Mouse (Mus musculus): Measurements from ENCODE around the gene Naxe.
A peak's percentile ranks its signal among the peaks of the same experiment; 100 is the strongest.

Naxe gene

DNA sequence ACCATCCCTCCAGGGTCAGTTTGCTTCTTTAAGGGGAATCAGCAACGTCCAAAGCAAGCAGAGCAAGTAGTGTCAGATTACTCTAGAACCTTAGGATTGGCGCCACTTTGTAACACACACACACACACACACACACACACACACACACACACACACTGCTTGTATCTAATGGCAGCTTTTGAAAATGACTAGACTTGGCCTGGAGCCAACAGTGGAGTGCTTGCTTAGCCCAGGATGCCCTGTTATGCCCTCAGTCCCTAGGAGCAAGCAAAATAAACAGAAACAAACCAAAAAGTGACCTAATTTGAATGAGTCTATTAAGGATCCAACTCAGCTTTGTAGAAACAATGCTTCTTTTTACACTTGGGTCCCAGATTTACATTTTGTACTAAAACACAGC lies 10.1 kb upstream of the Naxe start:
- no peak for DNase-seq (ENCODE audit: extremely low read depth, low read depth)

DNA sequence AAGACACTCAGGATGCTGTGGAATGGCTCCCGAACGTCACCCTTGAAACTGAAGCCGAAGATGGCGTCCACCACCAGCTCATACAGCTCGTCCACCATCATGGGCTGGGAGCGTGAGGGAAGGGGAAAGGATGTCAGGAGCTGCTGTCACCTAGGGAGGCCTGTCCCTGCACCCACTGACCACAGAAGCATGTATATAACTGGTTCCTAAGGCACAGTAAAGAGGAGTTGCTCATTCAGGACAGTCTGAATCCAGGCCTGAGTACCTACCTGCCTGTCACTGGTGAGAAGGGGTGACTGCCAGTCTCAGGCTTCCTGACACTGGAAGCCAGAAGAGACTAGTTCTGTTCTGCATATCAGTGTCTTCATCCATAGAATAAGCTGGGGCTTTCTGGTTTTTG lies 1.3 kb downstream of the Naxe start:
- DNase-seq (ENCODE audit: extremely low read depth, low read depth): no peak

DNA sequence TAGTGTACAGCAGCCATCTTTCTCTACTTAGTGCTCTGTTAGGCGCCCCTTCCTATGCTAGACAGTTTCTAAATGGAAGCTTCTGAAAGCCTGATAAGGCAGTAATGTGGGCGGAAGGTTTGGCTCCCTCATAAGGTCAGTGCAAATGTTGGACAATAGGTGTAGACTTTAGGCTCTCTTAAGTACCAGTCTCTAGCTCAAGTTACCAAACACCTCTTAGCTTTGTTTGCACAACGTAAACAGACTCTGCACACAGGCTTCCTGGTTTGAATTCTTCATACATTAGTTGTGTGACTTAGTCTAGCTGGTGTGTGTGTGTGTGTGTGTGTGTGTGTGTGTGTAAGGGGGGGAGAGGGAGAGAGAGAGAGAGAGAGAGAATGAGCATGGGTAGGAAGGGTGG lies 8.8 kb downstream of the Naxe start:
- DNase-seq (ENCODE audit: extremely low read depth, low read depth): no peak

DNA sequence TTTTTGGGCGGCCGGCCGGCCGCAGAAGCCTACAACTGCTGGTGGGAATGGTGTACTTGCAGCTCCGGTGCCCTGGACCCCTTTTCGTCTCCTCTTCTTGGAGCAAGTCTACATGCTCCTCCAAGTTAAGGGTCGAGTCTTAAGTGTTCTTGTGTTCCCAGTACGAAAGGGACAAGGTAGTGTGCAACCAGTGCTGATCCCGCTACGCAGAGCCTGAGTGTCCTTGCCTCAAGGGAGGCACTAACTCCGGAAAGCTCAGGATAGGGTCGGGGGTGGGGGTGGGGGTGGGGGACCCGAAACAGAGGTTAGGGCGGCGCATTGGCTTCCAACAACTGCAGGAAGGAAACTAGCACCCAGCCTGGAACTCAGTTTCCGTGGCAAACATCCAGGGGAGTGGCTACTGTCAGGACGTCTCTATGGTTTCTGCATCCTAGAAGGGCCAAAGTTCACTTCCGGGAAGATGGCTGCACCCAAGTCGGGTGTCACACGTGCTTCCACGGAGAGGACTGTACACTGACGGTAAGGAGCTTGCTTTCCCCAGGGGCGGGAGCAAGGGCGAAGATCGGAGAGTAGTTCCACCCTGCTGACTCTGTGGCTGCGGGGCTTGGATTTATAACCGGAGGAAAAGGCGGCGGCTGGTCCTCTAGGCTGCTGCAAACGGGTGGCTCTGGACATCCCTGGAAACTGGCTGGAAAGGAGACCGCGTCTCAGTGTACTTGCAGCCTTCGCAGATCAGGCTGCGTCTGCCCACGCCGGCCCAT lies 15.5 kb downstream of the Naxe start, which contains the start of gene Gpatch4:
TSS of gene Gpatch4 (plus strand) at position 448 of the 761 bp plus-strand sequence.
- DNase-seq (ENCODE audit: extremely low read depth, low read depth): peak; percentile 97

DNA sequence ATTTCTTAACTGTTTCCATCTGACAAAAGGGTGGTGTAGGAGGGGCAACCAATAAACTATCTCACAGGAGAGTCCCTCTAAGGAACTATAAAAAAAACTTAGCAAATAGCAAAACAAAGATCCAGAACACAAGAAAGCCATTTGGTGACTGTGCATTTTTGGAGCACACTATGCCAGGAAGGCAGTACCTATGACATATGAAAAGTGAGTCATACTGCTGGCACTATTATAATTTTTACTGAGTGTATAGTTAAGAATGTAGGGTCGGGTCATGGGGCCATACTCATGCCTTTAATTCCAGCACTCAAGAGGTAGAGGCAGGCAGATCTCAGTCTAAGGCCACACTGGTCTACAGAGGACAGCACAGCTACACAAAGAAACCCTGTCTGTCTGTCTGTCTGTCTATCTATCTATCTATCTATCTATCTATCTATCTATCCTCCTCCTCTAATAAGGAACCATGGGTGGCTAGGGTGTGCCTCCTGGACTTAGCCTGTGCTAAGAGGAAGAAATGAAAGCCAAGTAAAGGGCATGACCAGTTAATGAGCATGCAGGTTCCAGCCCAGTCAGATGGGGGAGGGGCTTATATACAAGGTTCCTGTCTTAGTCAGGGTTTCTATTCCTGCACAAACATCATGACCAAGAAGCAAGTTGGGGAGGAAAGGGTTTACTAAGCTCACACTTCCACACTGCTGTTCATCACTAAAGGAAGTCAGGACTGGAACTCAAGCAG lies 22.6 kb downstream of the Naxe start:
- DNase-seq (ENCODE audit: extremely low read depth, low read depth): no peak

DNA sequence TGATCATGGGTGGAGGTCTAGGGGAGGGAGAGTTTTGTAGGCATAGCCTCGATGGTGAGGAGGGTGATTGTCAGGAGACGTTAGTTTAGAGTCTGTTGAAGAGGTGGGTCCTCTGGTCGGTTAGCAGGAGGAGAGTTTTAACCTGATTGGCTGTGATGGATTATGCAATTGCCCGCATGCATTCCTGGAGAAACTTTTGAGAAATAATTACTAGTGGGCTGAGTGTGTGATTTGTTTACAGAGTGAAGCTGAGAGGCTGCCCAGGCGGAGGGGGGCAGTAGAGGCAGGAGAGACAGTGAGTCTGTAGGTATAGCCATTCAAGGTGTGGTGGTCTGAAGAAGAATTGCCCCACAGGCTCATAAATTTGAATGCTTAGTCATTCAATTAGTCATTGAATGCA lies 24.8 kb downstream of the Naxe start:
- no peak for DNase-seq (ENCODE audit: extremely low read depth, low read depth)

DNA sequence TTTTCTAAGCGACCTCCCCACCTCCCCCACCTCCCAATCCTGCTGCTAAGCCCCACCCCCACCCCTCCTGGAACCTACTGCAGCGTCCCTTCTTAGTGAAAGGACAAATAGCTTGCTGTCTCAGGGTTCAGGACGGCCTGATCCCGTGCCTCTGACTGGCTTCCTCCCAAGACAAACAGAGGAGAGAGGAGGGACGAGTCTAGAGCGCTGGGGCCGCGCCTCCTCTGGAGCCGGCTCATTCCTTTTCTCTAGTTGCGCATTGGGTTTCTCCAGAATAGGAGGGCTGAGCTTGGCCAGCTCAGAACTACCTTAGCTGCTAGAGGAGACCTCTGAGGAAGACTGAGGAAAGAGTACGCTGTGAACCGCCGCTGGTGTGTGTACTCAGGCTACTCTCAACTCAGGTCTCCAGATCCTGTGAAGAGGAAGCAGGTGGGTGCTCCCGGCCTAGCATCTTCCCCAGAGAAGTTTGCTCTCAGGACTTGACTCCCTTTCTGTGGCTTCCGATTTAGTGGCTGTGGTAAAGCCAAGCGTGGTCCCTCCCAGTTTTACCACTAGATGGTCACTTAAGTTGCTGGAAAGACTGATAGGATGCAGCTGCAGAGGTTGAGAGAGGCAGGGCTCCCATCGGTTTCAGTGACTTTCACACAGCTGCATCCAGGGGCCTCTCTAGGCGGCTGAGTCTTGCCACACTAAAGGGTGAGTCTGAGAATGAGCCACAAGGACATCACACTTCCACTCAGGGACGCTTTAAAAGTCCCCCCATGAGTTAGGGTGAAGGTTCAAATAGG lies 27.5 kb downstream of the Naxe start:
- no peak for DNase-seq (ENCODE audit: extremely low read depth, low read depth)

DNA sequence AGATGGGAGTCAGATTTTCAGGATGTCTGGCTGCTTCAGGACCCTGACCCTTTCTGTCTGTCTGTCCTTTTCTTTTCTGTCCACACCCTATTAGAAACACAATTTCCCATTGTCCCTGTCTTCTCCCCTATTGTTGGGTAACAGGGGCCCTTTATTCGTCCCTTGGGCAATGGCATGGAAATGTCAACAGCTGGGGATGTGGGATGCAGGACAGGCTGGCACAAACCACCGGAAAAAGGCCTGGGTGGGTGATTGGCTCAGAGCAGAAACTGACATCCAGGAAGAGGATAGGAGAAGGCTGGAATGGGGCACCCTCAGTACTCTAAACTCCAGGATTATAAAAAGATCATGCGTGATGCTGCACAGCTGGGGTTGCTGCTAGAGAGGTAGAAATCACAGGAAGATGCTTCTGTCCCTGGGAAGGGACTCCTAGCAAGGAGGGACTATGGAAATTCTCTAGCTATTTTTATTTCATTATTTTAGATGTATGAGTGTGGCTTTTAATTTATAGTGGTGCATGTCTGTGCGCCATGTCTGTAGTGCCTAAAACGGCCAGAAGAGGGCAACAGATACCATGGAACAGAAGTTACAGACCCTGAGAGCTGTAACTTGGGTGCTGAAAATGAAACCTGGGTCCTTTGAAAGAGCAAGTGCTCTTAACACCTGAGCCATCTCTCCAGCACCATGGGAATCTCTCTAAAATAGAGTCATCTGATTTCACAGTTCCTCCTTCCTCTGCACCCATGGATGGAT lies 30.7 kb downstream of the Naxe start, which contains the start of gene Hapln2:
TSS of gene Hapln2 (minus strand) at position 150 of the 753 bp plus-strand sequence.
- DNase-seq (ENCODE audit: extremely low read depth, low read depth): no peak

DNA sequence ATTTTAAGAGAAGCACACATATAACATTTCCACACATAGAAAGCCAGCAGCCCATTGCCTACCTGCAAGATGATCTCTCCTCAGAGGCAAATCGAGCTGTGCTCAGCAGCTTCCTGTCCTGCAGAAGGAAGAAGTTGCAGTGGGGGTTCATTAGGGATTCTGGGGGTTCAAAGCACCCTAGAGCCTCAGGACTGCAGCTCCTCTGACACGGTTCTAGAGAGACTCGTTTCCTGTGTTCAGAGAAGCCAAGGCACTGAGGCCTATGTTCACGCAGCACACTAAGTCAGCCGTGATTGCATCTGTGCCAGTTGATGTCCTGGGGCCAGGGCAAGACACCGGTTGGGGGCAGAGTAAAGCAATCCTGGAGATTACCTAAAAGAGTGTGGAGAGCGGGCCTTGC lies 31.5 kb downstream of the Naxe start:
- no peak for DNase-seq (ENCODE audit: extremely low read depth, low read depth)

GRCm38 (mm10) chr3:88023192-88024074 lies 34.9 kb downstream of the Naxe start:
- no peak for DNase-seq (ENCODE audit: extremely low read depth, low read depth)

DNA sequence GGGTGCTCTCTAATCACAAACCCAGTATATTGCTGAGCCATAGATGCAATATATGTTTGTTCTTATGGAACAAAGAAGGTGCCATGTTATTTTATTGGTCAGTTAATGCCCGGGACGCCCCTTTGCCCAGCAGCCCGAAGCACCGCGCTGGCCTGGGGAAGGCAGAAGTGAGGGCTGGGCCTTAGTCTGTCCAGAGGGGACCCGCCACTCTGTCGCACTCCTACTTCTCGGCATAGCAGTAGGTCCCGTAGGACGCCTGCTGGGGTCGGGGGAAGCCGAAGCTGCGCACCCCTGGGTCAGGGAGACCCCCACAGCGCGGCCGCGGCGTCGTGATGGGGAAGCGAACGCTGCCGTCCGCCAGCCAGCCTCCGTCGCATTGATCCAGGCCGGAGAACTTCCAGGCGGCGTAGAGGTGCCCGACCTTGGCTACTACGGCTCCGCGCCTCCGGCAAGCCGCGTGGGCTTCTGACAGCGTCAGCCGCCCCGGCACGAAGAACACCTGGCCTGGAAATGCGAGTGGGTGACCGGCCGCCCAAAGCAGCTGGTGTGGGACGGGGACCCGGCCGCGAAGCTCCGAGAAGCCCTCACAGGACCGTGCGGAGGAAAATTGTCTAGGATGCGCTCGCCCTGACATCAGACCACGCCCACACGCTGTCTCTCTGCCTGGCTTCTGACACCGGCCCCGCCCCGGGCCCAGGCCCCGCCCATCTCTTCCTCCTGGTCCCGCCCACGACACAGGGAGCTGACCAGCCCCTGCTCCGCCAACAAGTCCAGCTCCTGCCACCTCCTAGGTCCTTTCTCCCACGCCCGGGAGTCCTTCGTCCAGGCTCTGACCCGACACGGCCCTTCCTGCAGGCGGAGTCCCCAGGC lies 35.7 kb downstream of the Naxe start:
- DNase-seq (ENCODE audit: extremely low read depth, low read depth): no peak

DNA sequence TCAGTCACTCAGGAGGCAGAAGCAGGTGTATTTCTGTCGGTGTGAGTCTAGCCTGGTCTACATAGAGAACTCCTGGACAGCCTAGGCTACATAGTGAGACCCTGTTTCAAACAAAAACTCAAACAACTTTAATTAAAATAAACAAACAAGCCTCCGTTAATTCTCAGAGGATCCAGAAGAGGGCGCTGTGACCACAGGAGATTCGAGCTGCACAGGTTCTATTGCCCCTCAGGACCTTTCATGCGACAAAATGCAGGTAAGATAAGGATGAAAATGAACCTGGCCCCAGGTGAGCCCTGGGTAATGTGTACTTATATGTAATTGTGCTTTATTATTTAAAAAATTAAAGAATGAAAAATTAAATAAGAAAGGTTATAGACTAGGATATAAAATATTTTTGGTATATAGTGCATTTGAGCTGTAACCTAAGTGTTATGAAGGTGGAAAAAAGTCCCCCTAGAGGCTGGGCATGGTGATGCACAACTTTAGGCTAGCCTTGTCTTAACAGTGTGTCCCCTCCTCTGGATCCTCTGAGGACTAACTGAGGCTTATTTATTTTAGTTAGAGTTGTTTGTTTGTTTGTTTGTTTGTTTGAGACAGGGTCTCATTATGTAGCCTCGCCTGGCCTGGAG lies 47.5 kb downstream of the Naxe start:
- DNase-seq (ENCODE audit: extremely low read depth, low read depth): peak; percentile 67

All from MEL-GATA-1-ER (cell line).